Mouse (Mus musculus) liver, embryonic 13.5 days (tissue): ENCODE measurements around the gene Tmtc4. TPM values are rescaled to one million over a fixed set of nuclear protein-coding genes. Genes with fewer than 3 reads are reported as not detected.

Experiments
- ATAC-seq: fragments of 200-750 bp; cut with Nextera tagmentation; 2 replicates; pipeline ENCODE4 v1.8.0; 2017; ENCODE audit warnings: low read depth, mild to moderate bottlenecking, moderate number of reproducible peaks, moderate library complexity
- DNase-seq: peaks from one replicate; pipeline ENCODE4 v3.0.0; 2022
- H3K27ac ChIP-seq: fragments of 300-500 bp; sonication (generic); 2 replicates; pipeline ENCODE4 v1.5.1; 2015; ENCODE audit warnings: moderate library complexity, mild to moderate bottlenecking, inconsistent platforms
- H3K27me3 ChIP-seq: fragments of 300-500 bp; sonication (generic); 2 replicates; pipeline ENCODE4 v1.6.1; 2015; ENCODE audit warnings: mild to moderate bottlenecking, inconsistent platforms
- H3K36me3 ChIP-seq: fragments of 300-500 bp; sonication (generic); 2 replicates; pipeline ENCODE4 v1.6.1; 2015; ENCODE audit warnings: mild to moderate bottlenecking, inconsistent platforms
- H3K4me1 ChIP-seq: fragments of 300-500 bp; sonication (generic); replicated peaks from 2 replicates; pipeline ENCODE4 v1.6.1; 2015; ENCODE audit warnings: inconsistent platforms
- H3K4me2 ChIP-seq: fragments of 300-500 bp; sonication (generic); 2 replicates; pipeline ENCODE4 v1.6.1; 2015; ENCODE audit warnings: inconsistent platforms, mild to moderate bottlenecking, moderate library complexity
- H3K4me3 ChIP-seq: fragments of 300-500 bp; sonication (generic); replicated peaks from 2 replicates; pipeline ENCODE4 v1.5.1; 2015; ENCODE audit warnings: mild to moderate bottlenecking, inconsistent platforms
- H3K9ac ChIP-seq: fragments of 300-500 bp; sonication (generic); 2 replicates; pipeline ENCODE4 v1.6.1; 2015; ENCODE audit warnings: mild to moderate bottlenecking, inconsistent platforms
- H3K9me3 ChIP-seq: fragments of 300-500 bp; sonication (generic); replicated peaks from 2 replicates; pipeline ENCODE4 v1.6.1; 2016; ENCODE audit warnings: inconsistent platforms
- WGBS: fragments of 180-500 bp; shearing (Covaris S2); methylation state at CpG from one replicate; pipeline ENCODE4 v1.1.7; 2015; ENCODE audit not compliant: insufficient replicate concordance; 5-methylcytosine and 5-hydroxymethylcytosine counted together
- polyA plus RNA-seq: library from polyadenylated mRNA; unstranded; fragments of >200 nt; fragmentation: Nextera tagmentation; extraction: Ambion mirVana; gene quantifications from 2 replicates; pipeline ENCODE4 v1.2.1, GENCODE M21; 2015

Gene Tmtc4
- polyA plus RNA-seq, 1 experiment from 2014 or later: 3.1 TPM

DNA sequence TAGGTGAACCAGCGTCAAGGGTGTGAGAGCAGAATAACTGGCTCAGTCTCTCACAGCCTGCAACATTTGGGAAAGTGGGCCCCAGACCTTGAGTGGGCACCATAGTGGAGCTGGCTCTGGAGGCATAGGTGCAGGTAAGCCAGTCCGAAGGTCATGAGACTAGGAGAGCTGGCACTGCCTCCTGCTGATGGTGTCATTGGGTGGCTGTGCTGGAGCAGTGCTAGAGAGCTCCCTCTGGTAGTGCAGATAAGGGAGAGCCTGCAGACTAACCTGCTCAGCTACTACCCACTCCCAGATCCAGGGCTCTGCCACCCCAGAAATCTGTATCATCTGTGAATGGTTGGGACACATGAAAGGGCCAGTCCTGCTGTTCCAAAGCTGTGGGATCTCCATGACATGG is 10.1 kb upstream of the Tmtc4 start:
- no peaks in the 10 kb centered on the region for H3K36me3 ChIP-seq
- ATAC-seq (0 out of 2 replicates have a peak, but pooled peaks have one; percentile 27), DNase-seq (no peak)
- H3K4me3 ChIP-seq: no peak overlapping the region
- 69% methylated on average over 2 of the region's 2 CpGs for WGBS
- no peaks in the 10 kb centered on the region for H3K9me3 ChIP-seq
- H3K27ac ChIP-seq: no peak overlapping the region
- H3K4me1 ChIP-seq: no peaks in the 10 kb centered on the region
- peaks cover 8% of the 10 kb centered on the region; the same call in 1 of the 2 replicates for H3K27me3 ChIP-seq
- no peak overlapping the region for H3K4me2 ChIP-seq
- H3K9ac ChIP-seq: no peak overlapping the region

DNA sequence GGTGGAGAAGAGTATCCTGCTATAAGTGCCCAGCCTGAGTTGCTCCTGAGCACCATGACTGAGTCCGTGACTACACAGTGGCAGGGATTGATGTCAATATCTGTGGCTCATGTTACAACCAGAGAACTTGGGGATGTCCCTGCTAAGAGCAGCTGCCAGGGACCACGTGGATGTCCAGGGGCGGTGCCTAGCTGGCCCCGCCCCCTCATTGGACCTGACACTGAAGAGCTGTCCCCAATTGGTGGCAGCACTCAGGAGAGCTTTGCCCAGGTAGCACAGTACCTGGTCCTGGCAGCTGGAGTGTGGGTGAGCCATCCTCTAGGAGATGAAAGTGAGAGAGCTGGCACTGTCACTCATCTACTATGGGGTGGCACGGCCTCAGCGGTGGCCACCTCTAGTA is 9.1 kb upstream of the Tmtc4 start:
- H3K9ac ChIP-seq: no peak overlapping the region
- no peaks in the 10 kb centered on the region for H3K9me3 ChIP-seq
- H3K27me3 ChIP-seq: peaks cover 15% of the 10 kb centered on the region
- H3K36me3 ChIP-seq: no peaks in the 10 kb centered on the region
- WGBS: 50% methylated on average over 6 of the region's 6 CpGs
- ATAC-seq: peak; percentile 42; the same call in 1 of the 2 replicates
- no peak for DNase-seq
- no peak overlapping the region for H3K4me3 ChIP-seq
- no peak overlapping the region for H3K27ac ChIP-seq
- no peak overlapping the region for H3K4me2 ChIP-seq
- H3K4me1 ChIP-seq: no peaks in the 10 kb centered on the region

DNA sequence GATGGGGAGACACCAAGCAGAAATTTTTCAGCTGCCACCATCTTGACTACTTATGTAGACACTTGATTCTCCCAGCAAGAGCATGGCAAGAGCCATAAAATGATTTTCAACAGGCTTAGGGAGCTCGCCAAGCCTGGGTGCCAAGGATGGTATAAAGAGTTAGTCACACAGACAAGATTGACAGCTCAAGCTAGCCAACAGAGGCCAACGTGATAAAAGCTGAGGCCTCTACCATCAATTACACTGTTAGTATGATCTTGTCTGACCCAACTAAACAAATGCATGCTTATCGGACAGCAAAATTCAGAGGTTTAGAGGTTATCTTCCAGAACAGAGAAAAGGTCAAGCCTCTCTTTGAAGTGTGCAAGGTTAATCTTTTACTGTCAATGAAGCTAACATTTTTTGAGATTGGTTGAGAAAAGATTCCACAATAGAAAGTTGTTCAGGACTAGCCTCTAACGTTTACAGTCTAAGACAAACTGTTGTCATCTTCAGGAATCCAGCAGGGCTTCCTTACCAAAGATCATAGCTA is 6.8 kb upstream of the Tmtc4 start:
- ATAC-seq (peak; percentile 53; the same call in 1 of the 2 replicates), DNase-seq (no peak)
- WGBS: 40% methylated on average over 4 of the region's 4 CpGs
- no peaks in the 10 kb centered on the region for H3K36me3 ChIP-seq
- no peak overlapping the region for H3K4me3 ChIP-seq
- no peak overlapping the region for H3K4me2 ChIP-seq
- H3K27me3 ChIP-seq: peaks cover 16% of the 10 kb centered on the region
- no peak overlapping the region for H3K9ac ChIP-seq
- no peaks in the 10 kb centered on the region for H3K9me3 ChIP-seq
- H3K4me1 ChIP-seq: no peaks in the 10 kb centered on the region
- H3K27ac ChIP-seq: no peak overlapping the region

DNA sequence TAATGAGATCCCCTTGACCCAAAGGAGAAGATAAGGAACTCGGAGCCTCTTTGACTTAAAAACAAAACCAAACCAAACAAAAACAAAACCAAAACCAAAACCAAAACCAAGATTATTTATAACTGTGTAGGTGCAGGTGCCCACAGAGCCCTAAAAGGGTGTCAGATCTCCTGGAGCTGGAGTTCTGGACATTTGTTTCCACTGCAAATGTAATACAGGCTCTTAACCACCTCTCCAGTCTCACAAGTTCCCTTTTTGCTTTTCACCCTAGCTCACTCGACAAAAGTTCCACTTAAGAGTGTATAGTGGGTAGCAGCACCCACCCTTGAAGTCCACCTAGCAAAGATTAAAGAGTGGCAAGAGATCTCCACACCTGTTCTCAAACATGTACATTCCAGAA is 2.6 kb upstream of the Tmtc4 start:
- ATAC-seq (no peak), DNase-seq (no peak)
- Histone ChIP-seq H3K36me3 (no peaks in the 10 kb centered on the region), H3K4me2 (no peak overlapping the region), H3K27me3 (peaks cover 16% of the 10 kb centered on the region), H3K4me1 (peaks cover 19% of the 10 kb centered on the region), H3K4me3 (no peak overlapping the region), H3K9ac (no peak overlapping the region), H3K9me3 (no peaks in the 10 kb centered on the region), H3K27ac (no peak overlapping the region)
- 37% methylated on average over 2 of the region's 2 CpGs for WGBS

DNA sequence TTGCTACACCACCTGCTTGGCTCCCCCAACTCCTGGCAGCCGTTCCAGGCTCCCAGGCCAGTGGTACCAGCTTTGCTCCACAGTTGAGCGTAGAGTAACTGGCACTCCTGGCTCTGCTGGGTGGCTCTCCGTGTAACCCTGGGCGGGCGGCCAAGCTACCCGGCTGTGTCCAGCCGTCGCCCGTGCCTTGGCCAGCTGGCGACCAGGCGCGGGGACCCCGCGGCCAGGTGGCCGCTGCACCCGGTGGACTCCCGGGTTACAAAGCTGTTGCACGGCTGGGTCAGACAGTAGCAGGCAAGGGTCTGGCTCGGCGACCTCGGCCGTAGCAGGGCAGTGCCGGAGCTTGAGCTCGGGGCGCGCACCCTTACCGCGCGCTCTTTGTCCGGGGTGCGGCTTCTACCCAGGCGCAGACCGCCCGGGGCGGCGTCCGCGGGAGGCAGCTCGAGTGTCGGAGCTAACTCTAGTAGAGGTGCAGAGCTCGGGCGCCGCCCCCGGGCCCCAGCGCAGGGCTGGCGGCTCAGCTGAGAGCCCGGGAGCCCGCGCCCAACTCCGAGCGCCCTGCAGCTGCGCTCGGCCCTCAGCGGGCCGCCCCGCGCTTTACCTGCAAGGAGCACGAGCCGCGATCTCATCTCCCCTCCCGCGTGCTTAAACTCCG is 1.1 kb downstream of the Tmtc4 start:
- H3K9ac ChIP-seq: peak overlapping the region; percentile 79
- no peaks in the 10 kb centered on the region for H3K36me3 ChIP-seq
- H3K4me1 ChIP-seq: peaks cover 20% of the 10 kb centered on the region
- peak overlapping the region; percentile 97 for H3K4me2 ChIP-seq
- peak overlapping the region; percentile 70 for H3K4me3 ChIP-seq
- no peak overlapping the region for H3K27ac ChIP-seq
- H3K9me3 ChIP-seq: no peaks in the 10 kb centered on the region
- peak; percentile 86 for ATAC-seq
- under 1% methylated on average over 57 of the region's 63 CpGs for WGBS
- peak; percentile 67 for DNase-seq
- H3K27me3 ChIP-seq: peaks cover 11% of the 10 kb centered on the region

DNA sequence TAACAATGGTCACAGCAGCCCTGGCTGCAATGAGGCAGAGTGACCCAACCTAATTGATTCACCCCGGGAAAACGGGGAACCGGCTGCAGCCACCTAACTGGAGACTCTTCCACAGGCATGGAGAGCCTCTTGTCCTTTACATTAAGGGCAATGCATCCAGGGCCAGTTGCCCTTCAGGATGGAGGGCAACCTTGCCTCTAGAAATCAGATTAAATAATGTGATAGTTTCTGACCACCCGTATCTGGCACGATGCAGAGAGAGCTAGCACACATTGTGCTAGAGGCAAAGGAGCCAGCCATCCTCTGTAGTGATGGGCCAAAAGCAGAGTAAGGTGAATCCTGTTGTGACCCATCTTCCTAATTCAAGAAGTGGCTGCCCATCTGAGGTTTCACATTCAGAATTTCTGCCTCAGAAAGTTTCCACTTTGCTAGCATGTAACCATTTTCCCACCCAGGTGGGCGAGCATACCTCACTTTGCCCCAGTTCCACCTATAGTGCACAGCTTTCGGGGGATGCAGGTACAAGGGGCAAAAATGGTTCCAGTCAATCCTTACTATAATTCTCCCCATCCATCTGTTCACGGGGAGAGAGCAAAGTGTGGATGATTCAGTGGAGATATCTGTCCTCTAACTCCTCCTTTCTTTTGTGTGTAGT is 1.9 kb downstream of the Tmtc4 start:
- WGBS: 49% methylated on average over 8 of the region's 8 CpGs
- Histone ChIP-seq H3K4me3 (peak overlapping the region; percentile 70), H3K9ac (peak overlapping the region; percentile 79), H3K27me3 (peaks cover 11% of the 10 kb centered on the region), H3K36me3 (no peaks in the 10 kb centered on the region), H3K9me3 (no peaks in the 10 kb centered on the region), H3K27ac (no peak overlapping the region), H3K4me1 (peaks cover 20% of the 10 kb centered on the region), H3K4me2 (peak overlapping the region; percentile 97)
- DNase-seq (no peak), ATAC-seq (no peak)

DNA sequence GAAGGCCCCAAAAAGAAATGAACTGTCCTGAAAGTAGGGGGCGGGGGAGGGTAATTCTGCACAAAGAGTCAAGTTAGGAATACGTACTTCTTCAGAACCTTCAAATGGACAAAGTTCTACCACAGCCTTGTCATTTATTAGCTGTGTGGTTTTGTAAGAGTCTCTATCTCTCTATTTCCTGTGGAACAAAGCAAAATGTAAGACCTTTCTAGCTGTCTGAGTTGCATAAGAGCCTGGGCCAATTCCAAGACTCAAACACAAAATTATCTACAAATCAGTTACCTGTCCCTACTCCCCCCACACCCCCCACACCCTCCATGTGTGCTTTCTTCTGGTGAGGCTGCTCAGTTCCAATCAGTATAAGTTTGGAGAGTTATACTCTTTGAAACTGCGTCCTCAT is 5.0 kb downstream of the Tmtc4 start:
- no peaks in the 10 kb centered on the region for H3K36me3 ChIP-seq
- no peak overlapping the region for H3K4me3 ChIP-seq
- H3K27ac ChIP-seq: no peak overlapping the region
- ATAC-seq (no peak), DNase-seq (no peak)
- WGBS: 65% methylated on average over 3 of the region's 3 CpGs
- peaks cover 18% of the 10 kb centered on the region for H3K4me1 ChIP-seq
- H3K9me3 ChIP-seq: no peaks in the 10 kb centered on the region
- no peak overlapping the region for H3K9ac ChIP-seq
- no peak overlapping the region for H3K4me2 ChIP-seq
- H3K27me3 ChIP-seq: peaks cover 8% of the 10 kb centered on the region

DNA sequence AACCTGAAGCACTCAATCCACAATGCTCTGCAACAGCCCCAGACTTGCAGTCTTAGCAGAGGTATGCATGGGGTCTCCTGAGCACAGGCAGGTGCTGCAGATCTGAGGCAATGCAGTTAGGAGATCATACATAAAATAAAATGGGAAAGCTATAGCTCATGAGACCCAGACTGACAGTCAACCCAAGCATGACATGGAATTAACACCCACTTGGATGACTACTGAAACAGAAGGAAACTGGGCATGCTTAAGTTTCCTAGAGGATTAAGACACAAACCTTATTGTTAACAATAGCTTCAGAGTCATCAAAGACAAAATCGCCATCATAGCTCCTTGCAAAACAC is 6.1 kb downstream of the Tmtc4 start:
- 59% methylated on average over 1 of the region's 1 CpGs for WGBS
- Histone ChIP-seq H3K4me2 (no peak overlapping the region), H3K27ac (no peak overlapping the region), H3K36me3 (no peaks in the 10 kb centered on the region), H3K27me3 (peaks cover 8% of the 10 kb centered on the region), H3K9me3 (no peaks in the 10 kb centered on the region), H3K4me3 (no peak overlapping the region), H3K4me1 (peaks cover 14% of the 10 kb centered on the region), H3K9ac (no peak overlapping the region)
- no peak for DNase-seq
- no peak for ATAC-seq

DNA sequence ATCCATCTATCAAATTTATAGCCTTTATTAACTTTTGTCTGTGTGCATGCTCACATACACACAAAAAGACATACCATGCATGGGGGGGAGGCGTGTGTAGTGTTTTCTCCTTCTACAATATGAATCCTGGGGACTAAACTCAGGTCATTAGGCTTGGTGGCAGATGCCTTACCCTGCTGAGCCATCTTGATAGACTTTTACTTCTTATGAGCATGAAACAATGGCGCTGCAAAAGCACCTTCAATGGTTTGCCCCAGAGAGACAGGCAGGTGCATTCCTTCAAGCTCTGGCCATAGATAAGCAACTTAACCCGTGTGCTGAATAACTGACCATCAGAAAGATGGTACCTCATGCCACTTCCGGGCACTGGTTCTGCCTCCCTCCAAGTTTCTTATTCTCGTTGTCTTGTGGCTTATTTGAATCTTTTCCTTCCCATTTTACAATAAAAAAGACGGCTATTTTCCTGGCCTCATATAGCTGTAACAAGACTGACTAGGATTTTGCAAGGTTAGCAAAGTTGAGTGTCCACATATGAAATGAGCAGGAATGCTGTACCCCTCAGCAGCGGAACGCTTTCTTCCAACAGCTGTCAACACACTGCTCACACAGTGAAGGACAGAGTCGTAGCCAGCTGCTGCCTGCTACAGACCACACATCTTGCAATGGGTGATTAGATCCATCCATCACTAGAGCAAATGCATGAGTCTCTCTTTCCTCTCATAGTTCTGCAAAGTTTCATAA is 6.6 kb downstream of the Tmtc4 start:
- no peak overlapping the region for H3K9ac ChIP-seq
- no peaks in the 10 kb centered on the region for H3K36me3 ChIP-seq
- H3K27ac ChIP-seq: no peak overlapping the region
- H3K4me1 ChIP-seq: peaks cover 10% of the 10 kb centered on the region
- no peak for ATAC-seq
- no peak overlapping the region for H3K4me3 ChIP-seq
- no peaks in the 10 kb centered on the region for H3K9me3 ChIP-seq
- peaks cover 8% of the 10 kb centered on the region for H3K27me3 ChIP-seq
- no peak overlapping the region for H3K4me2 ChIP-seq
- 67% methylated on average over 9 of the region's 9 CpGs for WGBS
- no peak for DNase-seq

DNA sequence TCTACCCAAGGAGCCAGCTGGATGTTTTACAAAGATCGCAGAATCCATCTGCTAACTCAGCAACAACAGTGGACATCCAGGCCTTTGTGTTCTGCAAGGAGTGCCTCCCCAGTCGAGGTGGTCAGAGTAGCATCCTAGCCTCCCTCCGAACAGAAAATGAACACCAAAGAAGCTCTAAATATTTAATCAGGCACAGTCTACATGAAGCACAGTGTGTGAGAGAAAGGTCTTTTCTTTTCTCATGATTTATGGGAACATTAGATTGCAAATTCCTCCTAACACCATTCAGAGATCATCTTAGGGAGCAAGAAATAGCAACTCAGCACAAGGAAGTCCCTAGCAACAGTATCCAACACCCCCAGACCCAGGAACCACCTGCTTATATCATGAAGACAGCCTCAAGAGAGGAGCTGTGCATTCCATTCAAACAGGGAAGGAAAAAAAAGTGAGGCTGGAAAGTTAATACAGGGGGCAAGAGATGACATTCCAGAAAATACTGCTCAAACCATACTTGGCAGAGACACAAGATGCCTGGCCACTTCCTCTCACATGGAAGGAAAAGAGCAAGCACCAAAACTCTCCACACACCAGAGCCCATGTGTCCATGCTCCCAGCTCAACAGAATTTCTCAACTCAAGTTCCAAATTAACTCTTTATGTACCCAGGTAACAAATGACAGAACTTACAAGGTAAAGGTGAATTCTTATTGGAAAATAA is 8.8 kb downstream of the Tmtc4 start:
- 70% methylated on average over 3 of the region's 3 CpGs for WGBS
- Histone ChIP-seq H3K27me3 (no peaks in the 10 kb centered on the region), H3K4me3 (no peak overlapping the region), H3K36me3 (0 out of 2 replicates have a peak, but pooled peaks cover 6% of the 10 kb centered on the region), H3K27ac (no peak overlapping the region), H3K4me1 (no peaks in the 10 kb centered on the region), H3K9ac (no peak overlapping the region), H3K4me2 (no peak overlapping the region), H3K9me3 (no peaks in the 10 kb centered on the region)
- ATAC-seq (no peak), DNase-seq (no peak)

DNA sequence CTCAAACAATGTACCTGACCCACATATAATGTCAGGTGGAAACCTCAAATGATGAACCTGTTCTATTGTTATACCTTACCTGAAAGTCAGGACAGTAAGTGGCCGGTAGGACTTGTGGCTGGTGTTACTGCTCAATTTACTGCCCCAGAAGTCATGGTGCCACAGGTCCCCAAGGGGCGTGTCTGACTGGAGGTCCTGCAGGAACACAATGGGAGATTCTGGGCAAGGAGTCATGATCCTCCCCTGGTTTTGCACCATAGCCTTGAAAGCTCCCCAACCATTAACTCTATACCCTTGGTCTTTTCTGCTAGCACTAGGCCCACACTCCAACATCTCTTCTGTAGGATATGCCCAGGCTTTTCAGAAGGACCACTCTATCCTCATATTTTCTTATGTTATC is 10.7 kb downstream of the Tmtc4 start:
- no peaks in the 10 kb centered on the region for H3K9me3 ChIP-seq

More for the DNA sequence above, 10.7 kb downstream of the Tmtc4 start:
- no peak overlapping the region for H3K4me2 ChIP-seq
- H3K36me3 ChIP-seq: 0 out of 2 replicates have a peak, but pooled peaks cover 6% of the 10 kb centered on the region
- DNase-seq: no peak
- ATAC-seq: no peak
- no peak overlapping the region for H3K4me3 ChIP-seq
- no peaks in the 10 kb centered on the region for H3K27me3 ChIP-seq
- 82% methylated on average over 2 of the region's 2 CpGs for WGBS
- H3K27ac ChIP-seq: no peak overlapping the region
- H3K9ac ChIP-seq: no peak overlapping the region
- H3K4me1 ChIP-seq: no peaks in the 10 kb centered on the region
